Mouse (Mus musculus) heart, embryonic 12.5 days (tissue): ENCODE data around the gene Fignl2. TPM values are rescaled to one million over a fixed set of nuclear protein-coding genes. Genes with fewer than 3 reads are reported as not detected.

Experiments used
- ATAC-seq: fragments of 200-750 bp; cut with Nextera tagmentation; 2 replicates; pipeline ENCODE4 v1.8.0; 2017; ENCODE audit warnings: moderate TSS enrichment, moderate library complexity; ENCODE audit not compliant: insufficient number of reproducible peaks, low FRiP score
- H3K27ac ChIP-seq: fragments of 300-500 bp; sonication (generic); 2 replicates; pipeline ENCODE4 v1.5.1; 2016; ENCODE audit warnings: mild to moderate bottlenecking, moderate library complexity; ENCODE audit not compliant: poor library complexity, severe bottlenecking
- H3K27me3 ChIP-seq: fragments of 300-500 bp; sonication (generic); replicated peaks from 2 replicates; pipeline ENCODE4 v1.6.1; 2016; ENCODE audit warnings: mild to moderate bottlenecking, moderate library complexity
- H3K36me3 ChIP-seq: fragments of 300-500 bp; sonication (generic); 2 replicates; pipeline ENCODE4 v1.6.1; 2016; ENCODE audit warnings: mild to moderate bottlenecking, moderate library complexity
- H3K4me1 ChIP-seq: fragments of 300-500 bp; sonication (generic); replicated peaks from 2 replicates; pipeline ENCODE4 v1.6.1; 2016; ENCODE audit warnings: mild to moderate bottlenecking
- H3K4me2 ChIP-seq: fragments of 300-500 bp; sonication (generic); 2 replicates; pipeline ENCODE4 v1.6.1; 2016; ENCODE audit warnings: mild to moderate bottlenecking, moderate library complexity
- H3K4me3 ChIP-seq: fragments of 300-500 bp; sonication (generic); 2 replicates; pipeline ENCODE4 v1.5.1; 2016; ENCODE audit warnings: mild to moderate bottlenecking
- H3K9ac ChIP-seq: fragments of 300-500 bp; sonication (generic); 2 replicates; pipeline ENCODE4 v1.6.1; 2016; ENCODE audit warnings: mild to moderate bottlenecking, moderate library complexity
- H3K9me3 ChIP-seq: fragments of 300-500 bp; sonication (generic); replicated peaks from 2 replicates; pipeline ENCODE4 v1.6.1; 2016; ENCODE audit warnings: mild to moderate bottlenecking, moderate library complexity
- WGBS: fragments of 180-500 bp; shearing (Covaris S2); methylation state at CpG from one replicate; pipeline ENCODE4 v1.1.7; 2016; 5-methylcytosine and 5-hydroxymethylcytosine counted together
- polyA plus RNA-seq: library from polyadenylated mRNA; unstranded; fragments of >200 nt; fragmentation: Nextera tagmentation; extraction: Ambion mirVana; gene quantifications from 2 replicates; pipeline ENCODE4 v1.2.1, GENCODE M21; 2016

Gene Fignl2
- polyA plus RNA-seq, 1 experiment from 2014 or later, result 0.15 TPM

- no peak overlapping the region for H3K9ac ChIP-seq
- H3K4me3 ChIP-seq, result no peak overlapping the region
- H3K4me1 ChIP-seq, result peaks cover 25% of the 10 kb centered on the region
- H3K36me3 ChIP-seq, result peaks cover 7% of the 10 kb centered on the region; the same call in 1 of the 2 replicates
- H3K27me3 ChIP-seq, result peaks cover 99% of the 10 kb centered on the region
- no peak overlapping the region for H3K27ac ChIP-seq
- H3K4me2 ChIP-seq, result no peak overlapping the region
- WGBS, result 54% methylated on average over 5 of the region's 5 CpGs
- no peaks in the 10 kb centered on the region for H3K9me3 ChIP-seq
- no peak for ATAC-seq
These were observed 29.9 kb downstream of the Fignl2 start for GRCm38 (mm10) chr15:101048338-101048896.

GRCm38 (mm10) chr15:101047194-101047555 is 31.2 kb downstream of the Fignl2 start, which contains the start of gene Gm47841:
Gene Gm47841, minus strand, starts transcription at chr15:101047397.
- under 1% methylated on average over 22 of the region's 23 CpGs for whole genome bisulfite sequencing
- no peaks in the 10 kb centered on the region for H3K9me3 ChIP-seq
- H3K36me3 ChIP-seq, result no peaks in the 10 kb centered on the region
- peak within 1 kb of the TSS; percentile 93 for H3K4me2 ChIP-seq
- peak within 1 kb of the TSS; percentile 55 for H3K4me3 ChIP-seq
- H3K27ac ChIP-seq, result no peak within 1 kb of the TSS
- H3K27me3 ChIP-seq, result peaks cover 96% of the 10 kb centered on the region
- 0 out of 2 replicates have a peak, but pooled peaks have one; percentile 19 for ATAC-seq
- H3K4me1 ChIP-seq, result peaks cover 17% of the 10 kb centered on the region
- peak within 1 kb of the TSS; percentile 63 for H3K9ac ChIP-seq

- Histone ChIP-seq H3K4me3 (peak overlapping the region; percentile 55), H3K36me3 (no peaks in the 10 kb centered on the region), H3K27me3 (peaks cover 96% of the 10 kb centered on the region), H3K4me2 (peak overlapping the region; percentile 93), H3K9ac (peak overlapping the region; percentile 63), H3K9me3 (no peaks in the 10 kb centered on the region), H3K27ac (no peak overlapping the region), H3K4me1 (peaks cover 17% of the 10 kb centered on the region)
- under 1% methylated on average over 76 of the region's 77 CpGs for WGBS
- peak; percentile 26 for ATAC-seq
These were observed 31.7 kb downstream of the Fignl2 start for GRCm38 (mm10) chr15:101046527-101047193.

- 2% methylated on average over 43 of the region's 43 CpGs for WGBS
- no peak for ATAC-seq
- H3K27ac ChIP-seq, result no peak overlapping the region
These were observed 32.3 kb downstream of the Fignl2 start for GRCm38 (mm10) chr15:101046039-101046526.

GRCm38 (mm10) chr15:101044531-101044930 is 33.8 kb downstream of the Fignl2 start:
- Histone ChIP-seq H3K27ac (no peak overlapping the region), H3K9me3 (no peaks in the 10 kb centered on the region), H3K36me3 (no peaks in the 10 kb centered on the region), H3K4me3 (no peak overlapping the region), H3K27me3 (peaks cover 95% of the 10 kb centered on the region), H3K4me2 (no peak overlapping the region), H3K4me1 (peaks cover 17% of the 10 kb centered on the region), H3K9ac (no peak overlapping the region)
- ATAC-seq, result no peak
- 50% methylated on average over 6 of the region's 6 CpGs for WGBS

More at GRCm38 (mm10) chr15:101046039-101046526, 32.3 kb downstream of the Fignl2 start:
- peak overlapping the region; percentile 63 for H3K9ac ChIP-seq
- peak overlapping the region; percentile 93 for H3K4me2 ChIP-seq
- peaks cover 95% of the 10 kb centered on the region for H3K27me3 ChIP-seq
- H3K9me3 ChIP-seq, result no peaks in the 10 kb centered on the region
- peak overlapping the region; percentile 55 for H3K4me3 ChIP-seq
- H3K4me1 ChIP-seq, result peaks cover 17% of the 10 kb centered on the region
- no peaks in the 10 kb centered on the region for H3K36me3 ChIP-seq

GRCm38 (mm10) chr15:101042613-101043012 is 35.8 kb downstream of the Fignl2 start:
- peaks cover 92% of the 10 kb centered on the region for H3K27me3 ChIP-seq
- no peak overlapping the region for H3K4me3 ChIP-seq
- no peaks in the 10 kb centered on the region for H3K9me3 ChIP-seq
- H3K27ac ChIP-seq, result no peak overlapping the region
- no peak for ATAC-seq
- 22% methylated on average over 6 of the region's 6 CpGs for WGBS
- no peak overlapping the region for H3K4me2 ChIP-seq
- H3K9ac ChIP-seq, result no peak overlapping the region
- H3K4me1 ChIP-seq, result peaks cover 17% of the 10 kb centered on the region
- no peaks in the 10 kb centered on the region for H3K36me3 ChIP-seq

GRCm38 (mm10) chr15:101041966-101042365 is 36.4 kb downstream of the Fignl2 start:
- ATAC-seq, result no peak

GRCm38 (mm10) chr15:101039651-101040050 is 38.7 kb downstream of the Fignl2 start:
- Histone ChIP-seq H3K9ac (no peak overlapping the region), H3K27me3 (peaks cover 77% of the 10 kb centered on the region), H3K4me1 (no peaks in the 10 kb centered on the region), H3K4me2 (no peak overlapping the region), H3K9me3 (no peaks in the 10 kb centered on the region), H3K36me3 (no peaks in the 10 kb centered on the region), H3K27ac (no peak overlapping the region), H3K4me3 (no peak overlapping the region; the same call in 1 of the 2 replicates)
- ATAC-seq, result no peak
- WGBS, result 46% methylated on average over 17 of the region's 17 CpGs

More at GRCm38 (mm10) chr15:101041966-101042365, 36.4 kb downstream of the Fignl2 start:
- Histone ChIP-seq H3K27ac (no peak overlapping the region), H3K4me1 (peaks cover 12% of the 10 kb centered on the region), H3K27me3 (peaks cover 91% of the 10 kb centered on the region), H3K4me3 (no peak overlapping the region), H3K9me3 (no peaks in the 10 kb centered on the region), H3K4me2 (no peak overlapping the region), H3K36me3 (no peaks in the 10 kb centered on the region), H3K9ac (no peak overlapping the region)
- WGBS, result 47% methylated on average over 6 of the region's 6 CpGs

- no peaks in the 10 kb centered on the region for H3K9me3 ChIP-seq
- H3K9ac ChIP-seq, result no peak overlapping the region
- H3K27ac ChIP-seq, result no peak overlapping the region
- H3K4me2 ChIP-seq, result no peak overlapping the region
- 49% methylated on average over 2 of the region's 2 CpGs for whole genome bisulfite sequencing
- no peak for ATAC-seq
- peaks cover 48% of the 10 kb centered on the region for H3K27me3 ChIP-seq
- H3K36me3 ChIP-seq, result no peaks in the 10 kb centered on the region
- no peak overlapping the region for H3K4me3 ChIP-seq
- H3K4me1 ChIP-seq, result no peaks in the 10 kb centered on the region
These were observed 49.4 kb downstream of the Fignl2 start for GRCm38 (mm10) chr15:101028960-101029359.

- Histone ChIP-seq H3K9ac (no peak overlapping the region), H3K4me1 (peaks cover 4% of the 10 kb centered on the region), H3K9me3 (no peaks in the 10 kb centered on the region), H3K36me3 (no peaks in the 10 kb centered on the region), H3K4me2 (no peak overlapping the region), H3K27me3 (peaks cover 19% of the 10 kb centered on the region), H3K4me3 (no peak overlapping the region), H3K27ac (no peak overlapping the region)
- WGBS, result 77% methylated on average over 6 of the region's 6 CpGs
- ATAC-seq, result no peak
These were observed 67.0 kb downstream of the Fignl2 start for GRCm38 (mm10) chr15:101011352-101011751.

- 0 out of 2 replicates have a peak, but pooled peaks have one; percentile 17 for ATAC-seq
- Histone ChIP-seq H3K9ac (no peak overlapping the region), H3K9me3 (no peaks in the 10 kb centered on the region), H3K27me3 (peaks cover 23% of the 10 kb centered on the region; the same call in 1 of the 2 replicates), H3K4me1 (peaks cover 7% of the 10 kb centered on the region), H3K4me3 (no peak overlapping the region), H3K36me3 (no peaks in the 10 kb centered on the region), H3K27ac (no peak overlapping the region), H3K4me2 (no peak overlapping the region)
- 76% methylated on average over 14 of the region's 14 CpGs for WGBS
These were observed 69.9 kb downstream of the Fignl2 start for GRCm38 (mm10) chr15:101008386-101009010.
